ENCODE assay signal across 9 mouse cellular contexts in the genomic region with DNA sequence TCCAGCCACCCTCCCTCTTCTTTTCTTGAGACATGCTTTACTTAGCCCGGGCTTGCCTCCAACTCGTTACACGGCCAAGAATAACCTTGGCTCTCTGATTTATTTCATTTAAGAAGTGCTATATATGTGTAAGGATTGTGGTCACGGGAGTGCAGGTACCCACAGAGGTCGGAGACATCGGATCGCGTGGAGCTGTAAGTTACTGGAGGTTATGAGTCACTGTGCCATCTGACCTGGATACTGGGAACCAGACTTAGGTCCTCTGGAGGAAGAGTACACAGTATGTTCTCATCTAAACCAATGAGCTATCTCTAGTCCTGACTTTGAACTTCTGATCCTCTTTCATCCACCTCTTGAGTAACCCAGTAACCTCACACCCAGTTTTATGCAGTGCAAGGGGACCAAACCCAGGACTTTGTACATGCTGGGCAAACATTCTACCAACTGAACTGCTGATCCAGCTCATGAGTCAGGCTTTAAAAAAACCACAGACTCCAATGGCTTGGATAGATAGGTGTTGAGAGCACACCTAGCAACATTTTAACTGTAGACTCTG. TPM values are rescaled to one million over a fixed set of nuclear protein-coding genes. Genes with fewer than 3 reads are reported as not detected.
DNase-seq lines count a peak whose midpoint lies in the region; ATAC-seq lines count a peak whose summit lies in the region.
"Had no signal": no experiment of that assay in that cellular context is flagged by ENCODE, and none has a peak within 500 bp of the region (broad histone marks: within the 10 kb centered on the region; RNA-seq: fewer than 3 reads in every experiment).

No protein-coding gene starts in this region.

- no peak overlapping the region for H3K4me3 ChIP-seq in stomach, embryonic 16.5 days (replicated peaks; ENCODE audit: low read length)

- no peaks in the 10 kb centered on the region for H3K9me3 ChIP-seq in stomach, embryonic 16.5 days (replicated peaks; ENCODE audit: control insufficient read depth, low read length)

- ATAC-seq in frontal cortex, adult (ENCODE audit: low TSS enrichment) = peak; percentile 35
- peak; percentile 73 for ATAC-seq in stomach, embryonic 16.5 days (ENCODE audit: insufficient read depth, low FRiP score)

- no peak overlapping the region for H3K9ac ChIP-seq in stomach, embryonic 16.5 days (ENCODE audit: low read length)

- H3K36me3 ChIP-seq in stomach, embryonic 16.5 days (ENCODE audit: control insufficient read depth, insufficient read depth, low read length) = no peaks in the 10 kb centered on the region

- peak overlapping the region; percentile 99 for H3K27ac ChIP-seq in stomach, embryonic 16.5 days (ENCODE audit: low read length)

- H3K4me2 ChIP-seq in stomach, embryonic 16.5 days (ENCODE audit: low read depth, low read length) = peak overlapping the region; percentile 48

- no peaks in the 10 kb centered on the region for H3K27me3 ChIP-seq in stomach, embryonic 16.5 days (ENCODE audit: control insufficient read depth, insufficient read depth, low read length)
- H3K27me3 ChIP-seq: Patski had no signal

- DNase-seq in frontal cortex, postnatal 10 days (ENCODE audit: low spot score in 2 of 2) = no peak
- DNase-seq in thymus, postnatal 0 days (ENCODE audit: low spot score) = peak; percentile 30
- DNase-seq in thymus, postnatal 10 days (ENCODE audit: low spot score in 2 of 2) = no peak
- peak; percentile 73 for DNase-seq in kidney, postnatal 14 days
- no peak for DNase-seq in natural killer cell, adult 2 months (ENCODE audit: low spot score in 2 of 2)
- DNase-seq in layer of hippocampus, adult 11-12 months (ENCODE audit: low spot score) = no peak

- H3K4me1 ChIP-seq in stomach, embryonic 16.5 days (ENCODE audit: control insufficient read depth, insufficient read depth, low read length) = peaks cover 41% of the 10 kb centered on the region

- WGBS in stomach, embryonic 16.5 days = 46% methylated on average over 8 of the region's 8 CpGs

RNA-seq across cellular contexts. Expression of a gene that starts 46.8 kb away (rescaled TPM):
- 52.6 and 64.2 TPM in 2 replicates for polyA plus RNA-seq in thymus, postnatal 0 days (2015; fragmentation: Nextera tagmentation; extraction: Ambion mirVana)
- polyA plus RNA-seq in stomach, embryonic 16.5 days (2015; fragmentation: Nextera tagmentation; extraction: Ambion mirVana) = 35.8 and 44.5 TPM in 2 replicates

Comparison
In these comparisons a context has a peak if more than half of its experiments do, and no peak if none do; other contexts are left out.
1. DNase-seq: peak in thymus, postnatal 0 days (single experiment) and kidney, postnatal 14 days (single experiment); none in frontal cortex, postnatal 10 days (0 of 2), thymus, postnatal 10 days (0 of 2), natural killer cell, adult 2 months (0 of 2) and layer of hippocampus, adult 11-12 months (single experiment).